Mouse (Mus musculus): Measurements from ENCODE around the gene Syt7. TPM values are rescaled to one million over a fixed set of nuclear protein-coding genes. Genes with fewer than 3 reads are reported as not detected.

Gene Syt7
- polyA plus RNA-seq, 1 experiment, result 0.37 TPM

GRCm38 (mm10) chr19:10391028-10391427 is 2.1 kb downstream of the Syt7 start:
- Histone ChIP-seq H3K4me1 (ENCODE audit: control insufficient read depth, insufficient read depth, low read length) (no peaks in the 10 kb centered on the region; the same call in 1 of the 2 replicates), H3K27ac (ENCODE audit: control insufficient read depth, insufficient read depth, low read depth, low read length, poor library complexity) (no peak overlapping the region), H3K4me3 (replicated peaks; ENCODE audit: control insufficient read depth, low read depth, low read length) (no peak overlapping the region)
- 74% methylated on average over 7 of the region's 7 CpGs for WGBS
- TF ChIP-seq POLR2A (IDR thresholded peaks at IDR 0.05; ENCODE audit: borderline replicate concordance, control insufficient read depth, low read depth, low read length), result no peak
- TF ChIP-seq CTCF (IDR thresholded peaks at IDR 0.05; ENCODE audit: control insufficient read depth, insufficient read depth, low read length), result no peak

DNA sequence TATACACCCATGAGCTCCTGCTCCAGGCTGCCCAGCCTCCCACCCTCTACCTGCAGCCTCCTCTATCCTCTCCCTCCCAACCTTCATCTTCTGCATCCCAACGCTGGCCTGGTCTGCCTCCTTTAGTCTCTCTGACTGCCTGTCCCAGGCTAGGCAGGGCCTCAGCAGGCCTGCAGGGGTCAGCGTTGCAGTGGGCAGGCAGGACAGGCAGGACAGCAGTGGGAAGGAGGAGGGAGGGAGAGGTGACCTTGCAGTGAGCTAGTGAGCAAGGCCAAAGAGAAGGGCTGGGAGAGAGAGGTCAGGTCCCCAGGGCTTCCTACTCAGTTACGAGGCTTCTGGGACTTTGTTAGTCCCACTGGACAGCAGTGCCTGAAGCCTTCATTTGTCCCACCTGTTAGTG is 3.1 kb downstream of the Syt7 start:
- no peak overlapping the region for H3K4me3 ChIP-seq (replicated peaks; ENCODE audit: control insufficient read depth, low read depth, low read length)
- WGBS, result 27% methylated on average over 3 of the region's 3 CpGs
- no peak for TF ChIP-seq CTCF (IDR thresholded peaks at IDR 0.05; ENCODE audit: control insufficient read depth, insufficient read depth, low read length)
- no peak for TF ChIP-seq POLR2A (IDR thresholded peaks at IDR 0.05; ENCODE audit: borderline replicate concordance, control insufficient read depth, low read depth, low read length)
- no peaks in the 10 kb centered on the region; the same call in 1 of the 2 replicates for H3K4me1 ChIP-seq (ENCODE audit: control insufficient read depth, insufficient read depth, low read length)
- H3K27ac ChIP-seq (ENCODE audit: control insufficient read depth, insufficient read depth, low read depth, low read length, poor library complexity), result no peak overlapping the region

DNA sequence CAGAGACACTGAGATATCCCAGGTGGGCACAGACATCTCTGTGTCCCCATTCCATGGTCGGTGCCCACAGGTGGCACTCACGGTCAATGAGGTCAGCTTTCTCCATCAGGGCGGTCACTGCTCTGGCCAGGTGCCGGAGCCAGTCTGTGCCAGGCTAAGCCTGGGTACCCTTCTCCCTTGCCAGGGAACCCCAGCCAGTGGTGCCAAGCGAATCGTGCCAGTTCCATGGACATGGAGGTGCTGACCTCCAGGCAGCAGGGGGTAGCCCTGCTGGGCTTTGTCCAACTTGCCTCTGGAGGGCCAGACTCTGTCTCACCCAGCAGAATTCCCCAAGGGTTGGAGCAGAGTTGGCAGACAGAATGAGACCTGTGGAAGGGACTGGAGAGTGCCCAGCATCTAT is 4.6 kb downstream of the Syt7 start:
- Histone ChIP-seq H3K4me1 (ENCODE audit: control insufficient read depth, insufficient read depth, low read length) (no peaks in the 10 kb centered on the region; the same call in 1 of the 2 replicates), H3K27ac (ENCODE audit: control insufficient read depth, insufficient read depth, low read depth, low read length, poor library complexity) (no peak overlapping the region), H3K4me3 (replicated peaks; ENCODE audit: control insufficient read depth, low read depth, low read length) (no peak overlapping the region)
- 82% methylated on average over 6 of the region's 6 CpGs for WGBS
- TF ChIP-seq POLR2A (IDR thresholded peaks at IDR 0.05; ENCODE audit: borderline replicate concordance, control insufficient read depth, low read depth, low read length), result no peak
- no peak for TF ChIP-seq CTCF (IDR thresholded peaks at IDR 0.05; ENCODE audit: control insufficient read depth, insufficient read depth, low read length)

DNA sequence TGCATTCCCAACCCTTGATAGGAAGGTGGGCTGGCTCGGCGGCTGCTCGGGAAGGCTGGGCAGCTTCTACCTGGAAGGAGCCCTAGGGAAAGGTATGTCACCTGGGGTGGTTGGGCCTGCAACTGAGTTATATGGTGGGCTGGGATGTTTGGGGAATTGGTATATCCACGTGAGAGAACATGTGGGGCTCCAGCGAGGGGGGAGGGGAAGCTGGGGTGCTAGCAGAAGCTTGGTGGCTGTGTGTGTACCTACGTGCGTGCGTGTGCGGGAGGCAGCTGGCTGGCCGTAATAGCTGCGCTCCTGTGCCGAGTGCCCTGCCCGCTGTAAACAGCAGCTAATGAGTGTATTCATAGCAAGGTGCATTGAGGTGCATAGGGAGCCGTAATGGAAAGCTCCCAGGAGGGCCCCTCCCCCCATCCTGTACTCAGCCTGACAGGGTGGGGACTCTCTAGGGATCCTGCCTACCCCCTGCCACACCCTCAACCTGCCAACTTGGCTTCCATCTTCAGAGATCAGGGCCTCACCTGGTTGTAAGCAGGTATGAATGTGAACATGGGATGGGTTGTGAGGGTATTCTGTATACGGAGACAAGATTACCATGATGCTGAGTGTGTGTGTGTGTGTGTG is 5.1 kb downstream of the Syt7 start:
- TF ChIP-seq POLR2A (IDR thresholded peaks at IDR 0.05; ENCODE audit: borderline replicate concordance, control insufficient read depth, low read depth, low read length) (no peak), CTCF (IDR thresholded peaks at IDR 0.05; ENCODE audit: control insufficient read depth, insufficient read depth, low read length) (no peak)
- WGBS, result 74% methylated on average over 15 of the region's 15 CpGs
- H3K27ac ChIP-seq (ENCODE audit: control insufficient read depth, insufficient read depth, low read depth, low read length, poor library complexity), result no peak overlapping the region
- H3K4me1 ChIP-seq (ENCODE audit: control insufficient read depth, insufficient read depth, low read length), result no peaks in the 10 kb centered on the region; the same call in 1 of the 2 replicates
- no peak overlapping the region for H3K4me3 ChIP-seq (replicated peaks; ENCODE audit: control insufficient read depth, low read depth, low read length)

DNA sequence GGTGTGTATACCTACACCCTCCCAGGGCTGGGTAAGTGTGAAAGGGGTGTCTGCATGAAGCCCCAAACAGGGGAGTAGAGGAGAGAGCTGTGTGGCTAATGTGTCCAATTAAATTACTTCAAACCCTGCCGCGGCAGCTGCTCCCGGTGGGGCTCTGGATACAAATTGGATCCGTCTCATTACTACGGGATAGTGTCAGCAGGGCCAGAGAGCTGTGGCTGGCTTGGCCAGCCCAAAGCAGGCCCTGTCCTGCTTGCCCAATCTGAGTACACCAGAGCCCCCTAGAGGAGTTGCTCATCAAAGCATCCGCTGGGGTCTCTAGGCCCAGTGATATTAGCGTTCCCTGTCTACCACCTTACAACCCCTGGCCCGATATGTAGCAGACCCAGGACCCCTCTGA is 6.3 kb downstream of the Syt7 start:
- Histone ChIP-seq H3K27ac (ENCODE audit: control insufficient read depth, insufficient read depth, low read depth, low read length, poor library complexity) (no peak overlapping the region), H3K4me3 (replicated peaks; ENCODE audit: control insufficient read depth, low read depth, low read length) (no peak overlapping the region), H3K4me1 (ENCODE audit: control insufficient read depth, insufficient read depth, low read length) (no peaks in the 10 kb centered on the region)
- TF ChIP-seq CTCF (IDR thresholded peaks at IDR 0.05; ENCODE audit: control insufficient read depth, insufficient read depth, low read length), result no peak
- WGBS, result 32% methylated on average over 8 of the region's 8 CpGs

DNA sequence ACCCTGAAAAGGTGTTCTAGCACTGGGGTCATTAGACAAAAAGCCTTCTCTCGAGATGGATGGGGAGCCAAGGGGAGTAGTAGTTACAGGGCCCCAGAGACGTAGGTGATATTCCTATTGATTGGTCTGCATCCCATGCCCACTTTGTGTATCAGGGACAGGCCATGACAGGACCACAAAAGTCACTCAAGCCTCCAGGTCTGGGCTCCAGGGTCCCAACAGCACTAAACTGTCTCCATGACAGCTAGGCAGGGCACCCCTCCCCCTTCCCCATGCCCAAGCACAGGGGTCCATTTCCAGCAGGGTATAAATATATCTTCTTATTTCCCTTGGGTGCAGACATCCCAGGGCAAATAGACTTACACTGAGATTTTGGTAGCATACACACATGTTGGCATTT is 8.1 kb downstream of the Syt7 start:
- 63% methylated on average over 2 of the region's 2 CpGs for WGBS
- H3K4me1 ChIP-seq (ENCODE audit: control insufficient read depth, insufficient read depth, low read length), result no peaks in the 10 kb centered on the region
- no peak overlapping the region for H3K4me3 ChIP-seq (replicated peaks; ENCODE audit: control insufficient read depth, low read depth, low read length)
- TF ChIP-seq CTCF (IDR thresholded peaks at IDR 0.05; ENCODE audit: control insufficient read depth, insufficient read depth, low read length) (no peak), POLR2A (IDR thresholded peaks at IDR 0.05; ENCODE audit: borderline replicate concordance, control insufficient read depth, low read depth, low read length) (no peak)
- H3K27ac ChIP-seq (ENCODE audit: control insufficient read depth, insufficient read depth, low read depth, low read length, poor library complexity), result no peak overlapping the region

DNA sequence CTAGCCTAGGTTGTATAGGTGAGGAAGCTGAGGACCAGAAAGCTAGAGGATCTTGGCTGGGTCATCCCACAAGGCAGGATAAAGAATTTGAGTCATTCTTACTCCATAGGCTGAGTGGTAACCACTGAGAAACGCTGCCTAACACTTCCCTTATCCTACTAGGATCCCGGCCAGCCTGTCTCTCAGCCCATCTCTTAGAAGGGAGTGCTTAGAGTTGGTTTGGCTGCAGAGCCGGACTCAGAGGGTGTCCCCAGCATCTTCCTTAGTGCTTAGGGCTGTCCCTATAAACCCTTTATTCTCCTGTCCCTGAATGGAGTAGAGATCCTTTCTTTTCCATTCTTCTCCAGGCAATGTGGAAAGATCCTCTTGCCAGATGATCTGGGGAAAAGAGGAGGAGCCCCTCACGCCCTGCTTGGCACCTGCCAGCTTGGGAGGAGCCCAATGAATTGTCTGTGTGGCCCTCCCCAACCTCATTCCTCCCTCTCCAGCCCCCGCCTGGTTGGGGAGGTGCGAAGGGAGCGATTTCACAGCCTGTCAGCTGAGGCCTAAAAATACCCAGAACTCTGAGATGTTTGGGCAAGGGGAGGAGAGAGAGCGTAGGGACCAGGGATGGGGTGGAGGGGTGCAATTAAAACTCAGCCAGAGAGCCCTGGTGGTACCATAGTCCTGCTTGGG is 8.7 kb downstream of the Syt7 start:
- Histone ChIP-seq H3K4me3 (replicated peaks; ENCODE audit: control insufficient read depth, low read depth, low read length) (no peak overlapping the region), H3K27ac (ENCODE audit: control insufficient read depth, insufficient read depth, low read depth, low read length, poor library complexity) (no peak overlapping the region; the same call in 1 of the 2 replicates), H3K4me1 (ENCODE audit: control insufficient read depth, insufficient read depth, low read length) (no peaks in the 10 kb centered on the region)
- no peak for TF ChIP-seq POLR2A (IDR thresholded peaks at IDR 0.05; ENCODE audit: borderline replicate concordance, control insufficient read depth, low read depth, low read length)
- TF ChIP-seq CTCF (IDR thresholded peaks at IDR 0.05; ENCODE audit: control insufficient read depth, insufficient read depth, low read length), result no peak
- WGBS, result 40% methylated on average over 8 of the region's 8 CpGs

GRCm38 (mm10) chr19:10398296-10398695 is 9.4 kb downstream of the Syt7 start:
- no peak for TF ChIP-seq POLR2A (IDR thresholded peaks at IDR 0.05; ENCODE audit: borderline replicate concordance, control insufficient read depth, low read depth, low read length)
- TF ChIP-seq CTCF (IDR thresholded peaks at IDR 0.05; ENCODE audit: control insufficient read depth, insufficient read depth, low read length), result no peak
- no peaks in the 10 kb centered on the region for H3K4me1 ChIP-seq (ENCODE audit: control insufficient read depth, insufficient read depth, low read length)
- 36% methylated on average over 6 of the region's 6 CpGs for WGBS

More at GRCm38 (mm10) chr19:10398296-10398695, 9.4 kb downstream of the Syt7 start:
- H3K4me3 ChIP-seq (replicated peaks; ENCODE audit: control insufficient read depth, low read depth, low read length), result no peak overlapping the region
- H3K27ac ChIP-seq (ENCODE audit: control insufficient read depth, insufficient read depth, low read depth, low read length, poor library complexity), result no peak overlapping the region

Measured in bone marrow, adult 2 months (tissue).